Mouse (Mus musculus): ENCODE measurements at regions not wholly inside any gene's neighbourhood (a gene's known extent, or its start where the extent isn't known, plus 50 kb on each side); places are given as distances from the start of the nearest gene placed in this dataset.
A peak's percentile ranks its signal among the peaks of the same experiment; 100 is the strongest.

DNA sequence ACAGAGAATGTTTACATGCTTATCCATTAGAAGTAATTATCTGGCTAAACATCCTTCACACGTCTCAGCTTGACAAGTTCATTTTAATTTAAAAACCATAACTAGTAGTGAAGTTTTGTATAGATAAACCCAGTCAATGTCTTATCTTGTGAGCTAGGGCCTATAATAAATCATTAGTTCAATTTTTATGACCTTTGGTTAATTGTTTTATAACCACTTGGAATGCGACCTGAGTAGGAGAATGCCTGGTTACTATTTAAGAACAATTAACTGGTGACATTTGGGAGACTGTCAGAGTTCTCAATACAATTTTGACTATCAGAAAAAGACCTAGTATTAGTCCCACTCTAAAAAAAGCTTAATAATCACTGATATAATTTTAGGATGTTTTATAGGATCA is 813.6 kb downstream of the Gm9008 start:
- 86% methylated on average over 2 of the region's 2 CpGs for WGBS

DNA sequence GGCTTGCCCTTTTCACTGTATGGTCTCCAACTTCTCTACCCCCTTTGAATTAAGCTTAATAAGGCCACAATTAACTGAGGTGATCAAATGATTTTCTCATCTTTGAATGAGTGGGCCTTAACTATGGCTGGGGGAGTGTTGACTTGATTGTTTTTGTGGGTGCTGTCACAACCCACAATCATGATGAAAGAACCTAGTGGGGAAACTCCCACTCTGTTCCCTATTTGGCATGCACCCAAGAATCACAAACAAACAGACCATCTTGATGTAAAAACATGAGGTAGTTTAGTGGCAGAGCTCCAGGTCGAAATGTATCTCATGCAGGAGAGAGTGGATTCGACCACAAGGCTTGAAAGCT is 853.2 kb downstream of the Gm9008 start:
- no peaks in the 10 kb centered on the region for H3K4me1 ChIP-seq
- H3K27ac ChIP-seq: no peak overlapping the region
- WGBS: 69% methylated on average over 2 of the region's 2 CpGs
- H3K27me3 ChIP-seq: no peaks in the 10 kb centered on the region
- peak; percentile 49; the same call in 1 of the 2 replicates for ATAC-seq (ENCODE audit: low FRiP score)
- H3K9me3 ChIP-seq: peaks cover 3% of the 10 kb centered on the region; the same call in 1 of the 2 replicates
- H3K4me3 ChIP-seq (replicated peaks): no peak overlapping the region
- H3K4me2 ChIP-seq: no peak overlapping the region
- no peak overlapping the region for H3K9ac ChIP-seq
- H3K36me3 ChIP-seq (replicated peaks): no peaks in the 10 kb centered on the region

More for the DNA sequence above, 813.6 kb downstream of the Gm9008 start:
- Histone ChIP-seq H3K9ac (no peak overlapping the region), H3K4me3 (replicated peaks) (no peak overlapping the region), H3K4me2 (no peak overlapping the region), H3K27ac (no peak overlapping the region), H3K4me1 (no peaks in the 10 kb centered on the region), H3K9me3 (no peaks in the 10 kb centered on the region), H3K27me3 (no peaks in the 10 kb centered on the region), H3K36me3 (replicated peaks) (no peaks in the 10 kb centered on the region)
- no peak for ATAC-seq (ENCODE audit: low FRiP score)

DNA sequence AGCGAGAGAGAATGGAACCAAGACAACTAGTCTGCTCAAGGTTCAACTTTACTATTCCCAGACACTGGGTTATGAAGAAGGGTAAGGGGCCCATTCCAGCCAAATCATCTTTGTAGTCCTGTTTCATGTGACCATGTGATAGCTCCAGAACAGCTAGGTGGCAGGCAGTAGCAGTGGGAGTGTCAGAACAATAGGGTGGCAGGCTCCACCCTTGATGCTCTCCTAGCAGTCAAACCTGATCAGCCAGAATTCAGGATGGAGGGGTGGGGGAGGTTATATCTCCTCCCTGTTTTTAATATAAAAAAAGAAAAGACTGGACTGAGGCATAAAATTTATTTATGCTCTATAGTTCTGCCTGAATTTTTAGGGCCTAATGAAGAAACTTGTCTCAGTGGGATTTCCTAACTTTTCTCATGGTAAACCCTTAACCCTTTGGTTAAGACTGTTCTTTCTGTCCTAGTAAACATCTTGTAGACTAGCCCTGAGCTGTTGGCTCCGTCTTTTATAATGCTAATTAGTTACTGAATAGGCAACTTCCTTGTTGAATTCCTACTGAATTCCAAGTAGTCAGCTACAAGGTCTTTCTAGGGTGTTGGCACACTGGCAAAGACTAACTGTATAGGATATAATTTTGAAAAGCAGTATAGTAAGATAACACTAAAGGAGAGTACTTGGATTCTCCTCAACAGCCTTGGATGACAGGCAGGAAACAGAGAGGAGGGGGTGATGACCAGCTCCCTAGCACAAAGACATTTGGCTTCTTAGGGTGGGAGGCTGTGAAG is 853.8 kb downstream of the Gm9008 start:
- peaks cover 3% of the 10 kb centered on the region; the same call in 1 of the 2 replicates for H3K9me3 ChIP-seq
- no peak overlapping the region for H3K27ac ChIP-seq
- H3K27me3 ChIP-seq: no peaks in the 10 kb centered on the region
- 63% methylated on average over 2 of the region's 2 CpGs for WGBS
- no peak for ATAC-seq (ENCODE audit: low FRiP score)
- no peak overlapping the region for H3K4me3 ChIP-seq (replicated peaks)
- no peak overlapping the region for H3K9ac ChIP-seq
- no peaks in the 10 kb centered on the region for H3K36me3 ChIP-seq (replicated peaks)
- H3K4me1 ChIP-seq: no peaks in the 10 kb centered on the region
- no peak overlapping the region for H3K4me2 ChIP-seq

DNA sequence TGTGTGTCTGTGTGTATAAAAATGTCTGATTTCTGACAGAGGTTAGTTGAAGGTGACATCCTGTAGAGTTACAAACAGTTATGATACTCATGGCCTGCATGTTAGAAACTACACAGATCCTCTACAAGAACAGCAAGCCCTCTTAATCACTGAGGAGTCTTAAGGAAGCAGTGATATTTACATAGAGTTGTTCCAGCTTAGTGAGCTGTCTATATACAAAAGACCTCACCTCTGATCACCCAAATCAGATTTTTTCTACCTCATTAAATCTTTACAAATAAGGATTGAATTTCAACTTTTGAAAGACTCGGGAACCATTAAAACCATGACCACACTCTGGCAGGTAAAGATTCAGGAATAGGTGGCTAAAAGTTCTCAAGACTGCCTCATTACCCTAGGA is 861.5 kb downstream of the Gm9008 start:
- H3K9me3 ChIP-seq: no peaks in the 10 kb centered on the region
- H3K27ac ChIP-seq: no peak overlapping the region

DNA sequence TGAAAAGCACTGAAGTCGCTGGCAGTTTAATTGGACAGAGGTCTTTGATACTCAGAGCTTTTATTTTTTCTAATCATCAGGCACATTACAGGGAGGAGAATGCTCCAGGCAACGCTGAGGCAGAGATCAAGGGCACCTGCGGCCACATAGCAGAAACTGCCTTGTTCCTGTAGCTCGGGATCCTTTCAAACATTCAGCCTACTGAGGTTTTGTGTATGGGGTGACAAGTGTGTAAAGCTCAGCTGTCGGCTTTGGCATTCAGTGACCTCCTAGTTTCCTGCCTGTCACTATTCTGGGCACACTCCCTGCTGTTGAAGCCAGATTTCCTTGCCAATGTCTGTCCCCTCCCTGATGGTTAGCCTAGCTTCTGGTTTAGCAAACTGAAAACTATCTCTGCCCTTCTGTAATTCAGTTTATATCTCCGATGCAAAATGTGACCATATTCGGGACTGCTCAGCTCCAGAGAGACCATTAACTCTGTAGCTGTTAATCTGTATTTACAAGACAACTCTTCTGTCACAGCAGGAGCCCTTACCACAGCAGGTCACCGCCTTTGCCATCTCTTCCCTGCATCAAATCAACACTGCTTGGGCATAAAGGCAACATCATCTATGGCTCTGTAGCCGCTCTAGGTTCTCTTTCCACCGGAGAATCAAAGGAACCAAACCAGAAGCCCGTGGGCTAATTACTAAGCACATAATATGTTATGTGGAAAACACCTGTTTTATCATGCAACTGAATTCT is 894.9 kb downstream of the Gm9008 start:
- peak; percentile 95 for ATAC-seq (ENCODE audit: low FRiP score)
- Histone ChIP-seq H3K27ac (peak overlapping the region; percentile 75), H3K4me2 (peak overlapping the region; percentile 25; the same call in 1 of the 2 replicates), H3K36me3 (replicated peaks) (no peaks in the 10 kb centered on the region), H3K9me3 (no peaks in the 10 kb centered on the region), H3K4me1 (peaks cover 13% of the 10 kb centered on the region), H3K4me3 (replicated peaks) (no peak overlapping the region), H3K27me3 (no peaks in the 10 kb centered on the region), H3K9ac (no peak overlapping the region)
- WGBS: 2% methylated on average over 11 of the region's 11 CpGs

More for the DNA sequence above, 861.5 kb downstream of the Gm9008 start:
- 17% methylated on average over 1 of the region's 1 CpGs for WGBS
- Histone ChIP-seq H3K4me3 (replicated peaks) (no peak overlapping the region), H3K9ac (no peak overlapping the region), H3K4me2 (no peak overlapping the region), H3K27me3 (no peaks in the 10 kb centered on the region), H3K4me1 (no peaks in the 10 kb centered on the region), H3K36me3 (replicated peaks) (no peaks in the 10 kb centered on the region)
- ATAC-seq (ENCODE audit: low FRiP score): no peak

DNA sequence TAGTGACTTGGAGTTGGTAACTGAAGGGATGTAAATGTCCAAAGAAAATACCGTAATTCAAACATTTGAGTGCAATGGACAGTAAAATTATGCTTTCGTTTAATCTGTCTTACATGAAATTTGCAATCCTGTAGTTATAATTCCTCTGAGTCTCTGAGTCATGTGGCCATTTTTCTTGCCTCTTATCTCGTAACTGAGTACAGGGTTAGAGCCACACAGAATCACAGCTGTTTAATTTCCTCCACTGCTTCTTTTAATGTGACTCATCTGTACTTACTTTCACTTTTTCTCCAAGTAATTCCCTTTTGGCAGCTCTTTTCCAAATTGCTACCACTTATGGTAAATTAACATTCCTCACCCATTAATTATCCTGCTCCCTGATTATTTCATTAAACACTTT is 939.2 kb downstream of the Gm9008 start:
- 75% methylated on average over 3 of the region's 3 CpGs for WGBS
- H3K36me3 ChIP-seq (replicated peaks): no peaks in the 10 kb centered on the region
- H3K27ac ChIP-seq: no peak overlapping the region
- H3K9me3 ChIP-seq: no peaks in the 10 kb centered on the region
- no peak overlapping the region for H3K9ac ChIP-seq
- H3K4me1 ChIP-seq: no peaks in the 10 kb centered on the region
- no peak for ATAC-seq (ENCODE audit: low FRiP score)
- no peaks in the 10 kb centered on the region for H3K27me3 ChIP-seq
- no peak overlapping the region for H3K4me3 ChIP-seq (replicated peaks)
- H3K4me2 ChIP-seq: no peak overlapping the region

DNA sequence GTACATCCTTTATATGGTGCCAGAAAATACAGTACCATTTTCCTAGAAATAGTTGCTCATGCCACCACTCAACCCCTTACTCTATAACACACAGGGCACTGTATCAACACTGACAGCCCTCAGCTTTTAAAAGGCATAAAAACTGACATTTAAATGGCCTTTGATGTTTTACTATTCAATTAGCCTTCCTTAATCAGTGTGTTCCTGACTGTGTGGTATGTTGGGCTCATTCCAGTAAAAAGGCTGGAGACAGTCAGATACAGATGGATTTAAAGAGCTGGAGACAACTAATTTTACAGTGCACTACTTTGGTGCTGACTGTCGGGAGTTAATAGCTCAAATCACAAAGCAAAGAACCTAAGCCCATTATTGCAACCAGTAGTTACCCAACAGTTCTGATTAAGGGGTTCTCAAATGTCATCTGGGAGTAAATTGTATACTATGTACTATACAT is 955.3 kb downstream of the Gm9008 start:
- no peak overlapping the region for H3K4me2 ChIP-seq
- H3K9ac ChIP-seq: no peak overlapping the region
- no peaks in the 10 kb centered on the region for H3K9me3 ChIP-seq
- ATAC-seq (ENCODE audit: low FRiP score): peak; percentile 87
- H3K27ac ChIP-seq: no peak overlapping the region
- H3K4me1 ChIP-seq: no peaks in the 10 kb centered on the region
- no peaks in the 10 kb centered on the region for H3K36me3 ChIP-seq (replicated peaks)
- 24% methylated on average over 1 of the region's 1 CpGs for WGBS
- no peaks in the 10 kb centered on the region for H3K27me3 ChIP-seq
- no peak overlapping the region for H3K4me3 ChIP-seq (replicated peaks)

DNA sequence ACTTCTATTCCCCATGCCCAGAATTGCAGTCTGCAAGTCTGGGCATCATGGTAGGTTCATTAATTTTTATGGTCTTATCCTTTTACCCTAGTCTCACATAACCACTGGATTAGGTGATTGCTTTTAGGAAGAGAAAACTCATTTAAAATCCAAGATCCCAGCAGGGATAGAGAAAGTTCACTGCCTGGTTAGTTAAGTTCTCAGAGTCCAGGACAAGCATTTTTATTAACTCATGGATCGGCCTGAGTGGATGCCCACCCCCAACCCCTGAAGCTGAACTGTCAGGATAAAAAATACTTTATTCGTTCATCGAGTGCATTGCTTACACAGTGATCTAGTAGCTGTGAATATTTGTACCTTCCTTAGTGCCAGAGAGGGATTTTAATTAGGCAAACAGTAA is 957.9 kb downstream of the Gm9008 start:
- H3K9ac ChIP-seq: no peak overlapping the region
- H3K27me3 ChIP-seq: no peaks in the 10 kb centered on the region
- no peak overlapping the region for H3K4me2 ChIP-seq
- no peaks in the 10 kb centered on the region for H3K9me3 ChIP-seq
- ATAC-seq (ENCODE audit: low FRiP score): no peak
- no peak overlapping the region for H3K4me3 ChIP-seq (replicated peaks)
- no peaks in the 10 kb centered on the region for H3K36me3 ChIP-seq (replicated peaks)
- WGBS: 79% methylated on average over 3 of the region's 3 CpGs
- H3K27ac ChIP-seq: no peak overlapping the region
- no peaks in the 10 kb centered on the region for H3K4me1 ChIP-seq
